Mouse (Mus musculus) spleen, postnatal 36 days (tissue): Measurements from ENCODE around the gene Smarca5.
A peak's percentile ranks its signal among the peaks of the same experiment; 100 is the strongest.

ENCODE experiments used
- DNase-seq, 2 experiments: peaks; one replicate each; pipeline ENCODE4 v3.0.0; 2022; ENCODE audit warnings: low spot score in 2 of 2, mixed read lengths in 1 of 2

The Smarca5 gene

GRCm38 (mm10) chr8:80663476-80663875 is 75.8 kb downstream of the Smarca5 start:
- DNase-seq = no peak

- peak in 1 of 2 experiments; percentile 3 for DNase-seq
These were observed 78.2 kb downstream of the Smarca5 start for GRCm38 (mm10) chr8:80661055-80661454.

- no peak for DNase-seq
These were observed 81.7 kb downstream of the Smarca5 start for GRCm38 (mm10) chr8:80657639-80658038.
